Mouse (Mus musculus) spleen, embryonic (tissue): Measurements from ENCODE around the gene Adad2.

Experiments used
- CTCF ChIA-PET: fragments of 350-600 bp; sonication (Branson Sonifier 250); formaldehyde crosslinking; loops from one replicate; lab custom pipeline; 2022; lab: Charles Lee

Gene Adad2

GRCm38 (mm10) chr8:119639798-119640197, 27.3 kb downstream of the Adad2 start:
- CTCF ChIA-PET: no interaction called here

GRCm38 (mm10) chr8:119641058-119641457, 28.5 kb downstream of the Adad2 start:
- CTCF ChIA-PET: no interaction called here

GRCm38 (mm10) chr8:119642960-119643359, 30.4 kb downstream of the Adad2 start:
- CTCF ChIA-PET: no interaction called here

- CTCF ChIA-PET: no interaction called here
Measured at GRCm38 (mm10) chr8:119644429-119644960, 31.9 kb downstream of the Adad2 start.

- CTCF ChIA-PET: no interaction called here
Measured at GRCm38 (mm10) chr8:119644981-119645597, 32.5 kb downstream of the Adad2 start.

GRCm38 (mm10) chr8:119646197-119646596, 33.6 kb downstream of the Adad2 start:
- CTCF ChIA-PET: no interaction called here

GRCm38 (mm10) chr8:119646846-119647245, 34.3 kb downstream of the Adad2 start:
- CTCF ChIA-PET: no interaction called here

- CTCF ChIA-PET: no interaction called here
Measured at GRCm38 (mm10) chr8:119651324-119651723, 38.8 kb downstream of the Adad2 start.

GRCm38 (mm10) chr8:119656709-119657464, 44.3 kb downstream of the Adad2 start:
- CTCF ChIA-PET: no interaction called here

- CTCF ChIA-PET: interaction anchor here (0.5 kb wide), 1 partner anchor 180 kb away, joined by 3 read pairs; no protein-coding TSS in a partner anchor
Measured at GRCm38 (mm10) chr8:119661081-119661480, 48.5 kb downstream of the Adad2 start.

GRCm38 (mm10) chr8:119661892-119662291, 49.3 kb downstream of the Adad2 start:
- CTCF ChIA-PET: no interaction called here

GRCm38 (mm10) chr8:119663440-119663839, 50.9 kb downstream of the Adad2 start:
- CTCF ChIA-PET: no interaction called here

GRCm38 (mm10) chr8:119665270-119665669, 52.7 kb downstream of the Adad2 start:
- CTCF ChIA-PET: no interaction called here
